Mouse (Mus musculus) kidney, embryonic 16.5 days (tissue): Measurements from ENCODE around the gene Macrod1. TPM values are rescaled to one million over a fixed set of nuclear protein-coding genes. Genes with fewer than 3 reads are reported as not detected.

Experiments
- ATAC-seq: fragments of 200-750 bp; cut with Nextera tagmentation; 2 replicates; pipeline ENCODE4 v1.8.0; 2017; ENCODE audit warnings: moderate TSS enrichment; ENCODE audit not compliant: low FRiP score, low TSS enrichment
- H3K27ac ChIP-seq: fragments of 300-500 bp; sonication (generic); 2 replicates; pipeline ENCODE4 v1.5.1; 2014; ENCODE audit warnings: low read length
- H3K27me3 ChIP-seq: fragments of 300-500 bp; sonication (generic); 2 replicates; pipeline ENCODE4 v1.6.1; 2014; ENCODE audit warnings: low read length, control low read depth, mixed read lengths; ENCODE audit not compliant: insufficient read depth
- H3K36me3 ChIP-seq: fragments of 300-500 bp; sonication (generic); 2 replicates; pipeline ENCODE4 v1.6.1; 2014; ENCODE audit warnings: low read length, control low read depth, mixed read lengths; ENCODE audit not compliant: insufficient read depth
- H3K4me1 ChIP-seq: fragments of 300-500 bp; sonication (generic); 2 replicates; pipeline ENCODE4 v1.6.1; 2014; ENCODE audit warnings: low read length, control low read depth, mixed read lengths; ENCODE audit not compliant: insufficient read depth
- H3K4me2 ChIP-seq: fragments of 300-500 bp; sonication (generic); replicated peaks from 2 replicates; pipeline ENCODE4 v1.6.1; 2014; ENCODE audit warnings: low read depth, low read length
- H3K4me3 ChIP-seq: fragments of 300-500 bp; sonication (generic); 2 replicates; pipeline ENCODE4 v1.5.1; 2014; ENCODE audit warnings: mild to moderate bottlenecking, low read length
- H3K9ac ChIP-seq: fragments of 300-500 bp; sonication (generic); replicated peaks from 2 replicates; pipeline ENCODE4 v1.6.1; 2014; ENCODE audit warnings: low read length
- H3K9me3 ChIP-seq: fragments of 300-500 bp; sonication (generic); 2 replicates; pipeline ENCODE4 v1.6.1; 2016; ENCODE audit warnings: low read length, control low read depth
- WGBS: fragments of 180-500 bp; shearing (Covaris S2); extraction: QIAGEN DNeasy Blood & Tissue Kit; methylation state at CpG from one replicate; pipeline ENCODE4 v1.1.7; 2014; 5-methylcytosine and 5-hydroxymethylcytosine counted together
- polyA plus RNA-seq: library from polyadenylated mRNA; unstranded; fragments of >200 nt; fragmentation: Nextera tagmentation; extraction: Ambion mirVana; gene quantifications from 2 replicates; pipeline ENCODE4 v1.2.1, GENCODE M21; 2015

The Macrod1 gene
- polyA plus RNA-seq, 1 experiment from 2014 or later, result 16.4 TPM

DNA sequence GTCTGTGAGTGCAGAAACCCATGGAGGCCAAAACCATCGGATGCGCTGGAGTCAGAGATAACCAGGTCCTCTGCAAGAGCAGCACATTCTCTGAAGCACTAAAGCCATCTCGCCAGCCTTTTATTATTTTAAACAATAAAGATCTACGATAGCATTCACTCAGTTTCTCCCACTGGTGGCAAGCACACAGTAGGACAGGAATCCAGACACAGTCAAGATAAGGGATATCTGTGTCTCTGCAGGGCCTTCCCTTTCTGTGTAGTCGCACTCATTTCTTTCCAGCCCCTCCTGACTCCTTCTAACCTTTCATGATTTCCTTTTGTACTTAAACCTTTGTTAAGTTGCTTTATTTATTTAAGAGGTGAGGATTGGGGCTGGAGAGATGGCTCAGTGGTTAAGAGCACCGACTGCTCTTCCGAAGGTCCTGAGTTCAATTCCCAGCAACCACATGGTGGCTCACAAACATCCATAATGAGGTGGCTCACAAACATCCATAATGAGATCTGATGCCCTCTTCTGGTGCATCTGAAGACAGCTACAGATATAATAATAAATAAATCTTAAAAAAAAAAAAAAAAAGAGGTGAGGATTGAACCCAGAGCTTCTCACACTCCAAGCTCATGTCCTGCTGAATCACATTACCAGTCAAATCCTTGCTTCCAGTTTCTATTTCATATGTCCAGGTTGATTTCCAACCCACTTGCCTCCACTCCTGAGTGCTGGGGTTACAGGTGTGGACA lies 153.5 kb downstream of the Macrod1 start:
- ATAC-seq, result no peak
- no peak overlapping the region for H3K4me3 ChIP-seq
- no peak overlapping the region for H3K9ac ChIP-seq
- no peak overlapping the region for H3K27ac ChIP-seq
- H3K9me3 ChIP-seq, result no peaks in the 10 kb centered on the region
- no peaks in the 10 kb centered on the region for H3K27me3 ChIP-seq
- 85% methylated on average over 7 of the region's 7 CpGs for WGBS
- no peak overlapping the region for H3K4me2 ChIP-seq
- H3K36me3 ChIP-seq, result peaks cover 28% of the 10 kb centered on the region
- peaks cover 19% of the 10 kb centered on the region for H3K4me1 ChIP-seq

DNA sequence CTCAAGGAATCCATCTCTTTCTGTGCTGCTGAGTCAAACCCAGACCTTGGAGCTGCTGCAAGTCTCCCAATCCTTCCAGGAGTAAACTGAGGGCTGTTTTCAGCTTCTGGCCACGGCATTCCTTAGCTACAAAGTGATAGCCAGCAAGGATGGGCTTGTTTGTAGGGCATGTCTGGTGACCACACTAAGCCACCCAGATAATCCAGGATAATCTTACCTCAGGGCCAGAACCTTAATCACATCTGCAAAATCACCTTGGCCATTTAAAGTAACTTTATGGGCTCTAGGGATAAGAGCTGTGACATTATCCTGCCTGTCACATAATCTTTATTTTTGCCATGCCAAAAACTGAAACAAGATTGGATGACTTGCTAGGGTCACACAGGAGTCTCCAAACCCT lies 155.6 kb downstream of the Macrod1 start:
- Histone ChIP-seq H3K9me3 (no peaks in the 10 kb centered on the region), H3K36me3 (peaks cover 35% of the 10 kb centered on the region), H3K4me1 (peaks cover 26% of the 10 kb centered on the region), H3K4me3 (no peak overlapping the region), H3K27me3 (no peaks in the 10 kb centered on the region), H3K27ac (no peak overlapping the region), H3K9ac (no peak overlapping the region), H3K4me2 (no peak overlapping the region)
- 93% methylated on average over 1 of the region's 1 CpGs for WGBS
- ATAC-seq, result no peak

GRCm38 (mm10) chr19:7213010-7213409 lies 156.4 kb downstream of the Macrod1 start:
- Histone ChIP-seq H3K36me3 (peaks cover 35% of the 10 kb centered on the region), H3K4me3 (no peak overlapping the region), H3K4me1 (peaks cover 30% of the 10 kb centered on the region), H3K27me3 (no peaks in the 10 kb centered on the region), H3K9ac (no peak overlapping the region), H3K9me3 (no peaks in the 10 kb centered on the region), H3K4me2 (no peak overlapping the region), H3K27ac (no peak overlapping the region)
- WGBS, result 96% methylated on average over 3 of the region's 3 CpGs
- no peak for ATAC-seq

DNA sequence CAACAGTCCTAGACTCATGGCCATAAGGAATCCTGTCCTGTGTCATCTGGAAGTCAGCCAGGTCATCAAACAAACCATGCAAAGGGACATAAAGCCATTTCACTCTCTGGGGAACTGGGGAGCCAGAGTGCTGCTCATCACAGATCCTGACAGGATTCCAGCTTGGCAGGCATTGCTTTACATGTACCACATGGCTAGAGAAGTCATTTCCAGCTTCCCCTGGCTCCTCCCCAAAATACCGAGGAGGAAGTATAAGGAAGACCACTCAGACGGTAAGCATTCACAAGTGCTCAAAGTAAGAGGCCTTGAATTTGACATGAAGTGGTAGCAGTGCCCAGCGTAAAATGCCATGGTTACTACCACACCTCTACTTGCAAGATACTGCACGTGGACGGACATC lies 157.9 kb downstream of the Macrod1 start:
- 77% methylated on average over 5 of the region's 5 CpGs for WGBS
- no peaks in the 10 kb centered on the region for H3K27me3 ChIP-seq
- peaks cover 35% of the 10 kb centered on the region for H3K36me3 ChIP-seq
- H3K4me1 ChIP-seq, result peaks cover 34% of the 10 kb centered on the region
- no peak overlapping the region for H3K4me2 ChIP-seq
- H3K27ac ChIP-seq, result no peak overlapping the region
- H3K4me3 ChIP-seq, result no peak overlapping the region
- ATAC-seq, result no peak
- no peaks in the 10 kb centered on the region for H3K9me3 ChIP-seq
- 0 out of 2 replicates have a peak overlapping the region, but pooled peaks have one; percentile 4 for H3K9ac ChIP-seq

DNA sequence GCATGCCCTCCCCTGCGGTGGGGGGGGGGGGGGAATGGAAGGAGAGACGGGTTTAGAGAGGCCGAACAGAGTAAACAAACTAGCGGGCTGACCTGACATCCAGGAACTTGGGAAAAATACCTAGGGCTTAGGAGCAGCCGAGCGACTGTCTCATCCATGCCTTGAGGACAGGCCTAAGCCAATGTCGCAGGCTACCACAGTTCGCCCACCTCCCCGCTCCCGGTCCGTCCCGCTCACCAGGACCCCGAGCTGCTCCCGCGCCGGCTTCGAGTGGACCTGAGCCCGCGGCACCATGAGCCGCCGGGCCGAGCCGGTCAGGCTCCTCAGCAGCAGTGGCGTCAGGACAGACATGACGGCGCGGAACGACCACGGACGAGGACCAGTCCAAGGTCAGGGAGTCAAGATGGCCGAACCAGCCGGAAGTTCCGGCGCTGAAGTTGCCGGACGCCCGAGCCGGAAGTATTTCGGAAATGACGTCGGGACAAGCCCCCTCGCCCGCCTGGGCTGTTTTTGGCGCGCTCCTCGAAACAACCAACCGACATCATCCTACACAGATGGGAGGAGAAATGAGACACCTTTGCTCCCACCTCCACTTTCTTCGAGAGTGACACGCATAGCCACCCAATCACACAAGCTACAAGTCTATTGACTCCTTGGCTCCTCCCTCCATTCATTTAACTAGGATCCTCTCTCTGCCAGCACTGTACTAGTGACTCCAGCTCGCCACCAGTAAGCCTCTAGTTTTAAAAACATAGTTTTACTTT lies 160.7 kb downstream of the Macrod1 start, which contains the start of gene Cox8a:
TSS of gene Cox8a (minus strand) at position 455 of the 764 bp plus-strand sequence.
- H3K4me2 ChIP-seq, result peak within 1 kb of the TSS; percentile 88
- peak within 1 kb of the TSS; percentile 95 for H3K27ac ChIP-seq
- H3K36me3 ChIP-seq, result peaks cover 28% of the 10 kb centered on the region
- no peaks in the 10 kb centered on the region for H3K9me3 ChIP-seq
- no peaks in the 10 kb centered on the region for H3K27me3 ChIP-seq
- H3K4me3 ChIP-seq, result peak within 1 kb of the TSS; percentile 95
- ATAC-seq, result peak; percentile 98
- H3K4me1 ChIP-seq, result peaks cover 34% of the 10 kb centered on the region
- under 1% methylated on average over 49 of the region's 50 CpGs for WGBS
- peak within 1 kb of the TSS; percentile 97 for H3K9ac ChIP-seq

- Histone ChIP-seq H3K27ac (no peak overlapping the region), H3K9me3 (no peaks in the 10 kb centered on the region), H3K4me2 (peak overlapping the region; percentile 58), H3K36me3 (peaks cover 28% of the 10 kb centered on the region), H3K27me3 (no peaks in the 10 kb centered on the region), H3K4me1 (peaks cover 34% of the 10 kb centered on the region), H3K4me3 (peak overlapping the region; percentile 95), H3K9ac (peak overlapping the region; percentile 9; the same call in 1 of the 2 replicates)
- peak; percentile 14; the same call in 1 of the 2 replicates for ATAC-seq
- 9% methylated on average over 6 of the region's 6 CpGs for WGBS
Measured at GRCm38 (mm10) chr19:7217926-7218267, 161.3 kb downstream of the Macrod1 start.

DNA sequence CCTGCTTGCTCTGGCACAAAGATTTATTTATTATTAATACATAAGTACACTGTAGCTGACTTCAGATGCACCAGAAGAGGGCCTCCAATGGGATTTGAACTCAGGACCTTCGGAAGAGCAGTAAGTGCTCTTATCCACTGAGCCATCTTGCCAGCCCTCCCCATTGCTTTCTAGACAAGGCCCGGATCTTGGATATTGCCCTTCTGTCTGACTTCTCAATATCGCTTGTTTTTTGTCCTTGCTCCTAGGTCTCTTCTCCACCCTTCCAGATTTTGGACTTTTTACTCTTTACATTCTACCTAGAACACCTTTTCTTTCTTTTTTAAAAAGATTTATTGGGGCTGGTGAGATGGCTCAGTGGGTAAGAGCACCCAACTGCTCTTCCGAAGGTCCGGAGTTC lies 162.1 kb downstream of the Macrod1 start:
- Histone ChIP-seq H3K9me3 (no peaks in the 10 kb centered on the region), H3K4me3 (no peak overlapping the region), H3K4me2 (no peak overlapping the region), H3K27ac (no peak overlapping the region), H3K36me3 (peaks cover 21% of the 10 kb centered on the region), H3K27me3 (no peaks in the 10 kb centered on the region), H3K4me1 (peaks cover 34% of the 10 kb centered on the region), H3K9ac (no peak overlapping the region)
- ATAC-seq, result no peak
- WGBS, result 92% methylated on average over 5 of the region's 5 CpGs

GRCm38 (mm10) chr19:7222196-7222595 lies 165.6 kb downstream of the Macrod1 start:
- Histone ChIP-seq H3K36me3 (peaks cover 8% of the 10 kb centered on the region; the same call in 1 of the 2 replicates), H3K27ac (no peak overlapping the region), H3K9me3 (no peaks in the 10 kb centered on the region), H3K4me3 (no peak overlapping the region), H3K4me1 (peaks cover 8% of the 10 kb centered on the region), H3K9ac (no peak overlapping the region), H3K4me2 (no peak overlapping the region), H3K27me3 (no peaks in the 10 kb centered on the region)
- 88% methylated on average over 6 of the region's 6 CpGs for WGBS
- ATAC-seq, result no peak

- Histone ChIP-seq H3K4me1 (no peaks in the 10 kb centered on the region), H3K9ac (no peak overlapping the region), H3K27ac (no peak overlapping the region), H3K27me3 (no peaks in the 10 kb centered on the region), H3K4me3 (no peak overlapping the region), H3K4me2 (no peak overlapping the region), H3K9me3 (no peaks in the 10 kb centered on the region), H3K36me3 (peaks cover 20% of the 10 kb centered on the region)
- no peak for ATAC-seq
Measured at GRCm38 (mm10) chr19:7223488-7223887, 166.9 kb downstream of the Macrod1 start.

DNA sequence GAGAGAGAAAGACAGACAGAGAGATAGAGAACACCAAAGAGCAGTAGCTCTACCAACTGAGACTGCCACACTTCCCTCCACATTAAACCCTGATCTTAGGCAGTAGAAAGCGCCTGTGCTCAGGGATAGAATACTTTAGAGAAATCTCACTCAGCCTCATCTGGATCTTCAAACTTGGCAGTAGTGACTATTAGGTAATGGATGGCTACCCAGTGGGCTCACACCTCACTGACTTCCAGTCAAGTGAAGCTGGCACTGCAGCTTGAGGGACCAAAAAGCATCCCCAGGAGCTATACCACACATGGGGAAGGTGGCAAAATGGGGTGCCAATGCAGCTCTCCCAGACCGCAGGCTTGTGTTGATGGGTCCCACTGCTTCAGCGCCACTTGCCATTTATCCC lies 167.6 kb downstream of the Macrod1 start:
- Histone ChIP-seq H3K9ac (no peak overlapping the region), H3K27ac (no peak overlapping the region), H3K9me3 (no peaks in the 10 kb centered on the region), H3K27me3 (no peaks in the 10 kb centered on the region), H3K36me3 (peaks cover 23% of the 10 kb centered on the region), H3K4me2 (no peak overlapping the region), H3K4me1 (no peaks in the 10 kb centered on the region), H3K4me3 (no peak overlapping the region)
- WGBS, result 83% methylated on average over 3 of the region's 3 CpGs
- no peak for ATAC-seq
